ENCODE assay signal across 13 mouse cellular contexts in the genomic region with DNA sequence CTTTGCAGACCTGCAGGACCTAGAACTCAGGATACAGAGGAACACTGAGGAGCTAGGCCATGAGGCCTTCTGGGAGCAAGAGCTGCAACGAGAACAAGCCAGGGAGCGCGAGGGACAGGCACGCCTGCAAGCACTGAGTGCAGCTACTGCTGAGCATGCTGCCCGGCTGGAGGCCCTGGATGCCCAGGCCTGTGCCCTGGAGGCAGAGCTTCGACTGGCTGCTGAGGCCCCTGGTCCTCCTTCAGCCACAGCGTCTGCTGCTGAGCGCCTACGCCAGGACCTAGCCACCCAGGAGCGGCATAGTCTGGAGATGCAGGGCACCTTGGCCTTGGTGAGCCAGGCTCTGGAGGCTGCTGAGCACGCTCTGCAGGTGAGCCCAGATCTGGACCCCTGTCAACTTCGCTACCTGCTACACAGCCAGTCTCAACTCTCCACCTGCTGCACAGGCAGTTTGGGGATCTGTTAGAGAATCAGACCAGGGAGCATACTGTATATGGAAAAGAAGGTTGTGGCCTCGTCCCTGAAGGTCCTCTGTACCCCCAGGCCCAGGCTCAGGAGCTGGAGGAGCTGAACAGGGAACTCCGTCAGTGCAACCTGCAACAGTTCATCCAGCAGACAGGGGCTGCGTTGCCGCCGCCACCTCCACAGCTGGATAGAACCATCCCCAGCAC. TPM values are rescaled to one million over a fixed set of nuclear protein-coding genes. Genes with fewer than 3 reads are reported as not detected.
DNase-seq lines count a peak whose midpoint lies in the region; ATAC-seq and TF ChIP-seq lines count a peak whose summit lies in the region.
"Had no signal": no experiment of that assay in that cellular context is flagged by ENCODE, and none has a peak within 500 bp of the region (broad histone marks: within the 10 kb centered on the region; RNA-seq: fewer than 3 reads in every experiment).

No protein-coding gene starts in this region.

- no peak overlapping the region for H3K9ac ChIP-seq in heart, embryonic 15.5 days
- no peak overlapping the region for H3K9ac ChIP-seq in midbrain, embryonic 15.5 days
- H3K9ac ChIP-seq in intestine, postnatal 0 days (ENCODE audit: low read depth, low read length): no peak overlapping the region
- peak overlapping the region; percentile 84 for H3K9ac ChIP-seq in stomach, embryonic 16.5 days (ENCODE audit: low read length)

- peak overlapping the region; percentile 98 for H3K4me2 ChIP-seq in heart, embryonic 15.5 days
- H3K4me2 ChIP-seq in midbrain, embryonic 15.5 days: no peak overlapping the region
- H3K4me2 ChIP-seq in intestine, postnatal 0 days (replicated peaks; ENCODE audit: low read depth): peak overlapping the region; percentile 95
- peak overlapping the region; percentile 85 for H3K4me2 ChIP-seq in stomach, embryonic 16.5 days (ENCODE audit: low read depth, low read length)

- H3K27me3 ChIP-seq in heart, embryonic 15.5 days: no peaks in the 10 kb centered on the region
- H3K27me3 ChIP-seq in midbrain, embryonic 10.5 days (ENCODE audit: low read depth, poor library complexity, severe bottlenecking): no peaks in the 10 kb centered on the region
- H3K27me3 ChIP-seq in midbrain, embryonic 15.5 days (replicated peaks): no peaks in the 10 kb centered on the region
- no peaks in the 10 kb centered on the region for H3K27me3 ChIP-seq in intestine, postnatal 0 days (replicated peaks; ENCODE audit: control insufficient read depth, insufficient read depth, low read length)
- no peaks in the 10 kb centered on the region for H3K27me3 ChIP-seq in stomach, embryonic 16.5 days (ENCODE audit: control insufficient read depth, insufficient read depth, low read length)

- H3K4me3 ChIP-seq in heart, embryonic 15.5 days: no peak overlapping the region; the same call in 1 of the 2 replicates
- peak overlapping the region; percentile 81 for H3K4me3 ChIP-seq in midbrain, embryonic 10.5 days
- no peak overlapping the region for H3K4me3 ChIP-seq in midbrain, embryonic 15.5 days
- H3K4me3 ChIP-seq in intestine, postnatal 0 days (ENCODE audit: low read depth, low read length): peak overlapping the region; percentile 62
- H3K4me3 ChIP-seq in stomach, embryonic 16.5 days (replicated peaks; ENCODE audit: low read length): peak overlapping the region; percentile 68

- WGBS in heart, embryonic 15.5 days: 86% methylated on average over 17 of the region's 17 CpGs
- 90% methylated on average over 17 of the region's 17 CpGs for WGBS in midbrain, embryonic 10.5 days
- 90% methylated on average over 17 of the region's 17 CpGs for WGBS in midbrain, embryonic 15.5 days
- 76% methylated on average over 17 of the region's 17 CpGs for WGBS in intestine, postnatal 0 days
- WGBS in stomach, embryonic 16.5 days: 82% methylated on average over 17 of the region's 17 CpGs

- no peak for TF ChIP-seq CTCF in intestine, postnatal 0 days (IDR thresholded peaks at IDR 0.05; ENCODE audit: low read depth)

- DNase-seq in heart, adult 18-20 months: no peak
- no peak for DNase-seq in midbrain, embryonic 10.5 days (ENCODE audit: low spot score)
- no peak for DNase-seq in urinary bladder, postnatal 14 days (ENCODE audit: low spot score)
- no peak for DNase-seq in thymus, postnatal 14 days
- DNase-seq: gastrocnemius, postnatal 14 days; right cerebral cortex, adult 18-20 months; thymus, adult 18-20 months had no signal

- peaks cover 43% of the 10 kb centered on the region for H3K4me1 ChIP-seq in heart, embryonic 15.5 days (replicated peaks)
- peaks cover 80% of the 10 kb centered on the region for H3K4me1 ChIP-seq in midbrain, embryonic 10.5 days
- peaks cover 35% of the 10 kb centered on the region for H3K4me1 ChIP-seq in midbrain, embryonic 15.5 days
- peaks cover 29% of the 10 kb centered on the region for H3K4me1 ChIP-seq in intestine, postnatal 0 days (replicated peaks; ENCODE audit: control insufficient read depth, insufficient read depth, low read length)
- peaks cover 64% of the 10 kb centered on the region for H3K4me1 ChIP-seq in stomach, embryonic 16.5 days (ENCODE audit: control insufficient read depth, insufficient read depth, low read length)

- no peak overlapping the region for H3K27ac ChIP-seq in heart, embryonic 15.5 days
- 0 out of 2 replicates have a peak overlapping the region, but pooled peaks have one; percentile 97 for H3K27ac ChIP-seq in midbrain, embryonic 10.5 days (replicated peaks)
- no peak overlapping the region for H3K27ac ChIP-seq in midbrain, embryonic 15.5 days
- peak overlapping the region; percentile 98; the same call in 1 of the 2 replicates for H3K27ac ChIP-seq in intestine, postnatal 0 days (ENCODE audit: low read depth, low read length)
- H3K27ac ChIP-seq in stomach, embryonic 16.5 days (ENCODE audit: low read length): peak overlapping the region; percentile 96

- H3K9me3 ChIP-seq in heart, embryonic 15.5 days (replicated peaks): no peaks in the 10 kb centered on the region
- no peaks in the 10 kb centered on the region for H3K9me3 ChIP-seq in midbrain, embryonic 10.5 days (replicated peaks)
- no peaks in the 10 kb centered on the region for H3K9me3 ChIP-seq in midbrain, embryonic 15.5 days
- H3K9me3 ChIP-seq in intestine, postnatal 0 days (ENCODE audit: control insufficient read depth): no peaks in the 10 kb centered on the region
- no peaks in the 10 kb centered on the region for H3K9me3 ChIP-seq in stomach, embryonic 16.5 days (replicated peaks; ENCODE audit: control insufficient read depth, low read length)

- no peak for ATAC-seq in heart, embryonic 15.5 days (replicated peaks; ENCODE audit: insufficient number of reproducible peaks, insufficient read depth, low FRiP score, low read depth)
- ATAC-seq in midbrain, embryonic 15.5 days (replicated peaks): no peak
- no peak for ATAC-seq in intestine, postnatal 0 days
- ATAC-seq in stomach, embryonic 16.5 days (ENCODE audit: insufficient read depth, low FRiP score): no peak
- ATAC-seq: inflammation-experienced regulatory T-cells, adult 6 months had no signal

- no peaks in the 10 kb centered on the region for H3K36me3 ChIP-seq in heart, embryonic 15.5 days
- H3K36me3 ChIP-seq in midbrain, embryonic 10.5 days: peaks cover 37% of the 10 kb centered on the region
- no peaks in the 10 kb centered on the region for H3K36me3 ChIP-seq in midbrain, embryonic 15.5 days (replicated peaks)
- H3K36me3 ChIP-seq in intestine, postnatal 0 days (ENCODE audit: control insufficient read depth, insufficient read depth): peaks cover 12% of the 10 kb centered on the region; the same call in 1 of the 2 replicates
- H3K36me3 ChIP-seq in stomach, embryonic 16.5 days (ENCODE audit: control insufficient read depth, insufficient read depth, low read length): no peaks in the 10 kb centered on the region

RNA-seq across cellular contexts. Expression of gene Rassf7, which starts 1.8 kb away (rescaled TPM):
- polyA plus RNA-seq in heart, embryonic 15.5 days (2015; fragmentation: Nextera tagmentation; extraction: Ambion mirVana): 11.4 and 18.4 TPM in 2 replicates
- under 1 TPM; 0.57 to 0.87 TPM for total RNA-seq in heart, adult 18-20 months (2021)
- 55.6 and 57.2 TPM in 2 replicates for polyA plus RNA-seq in midbrain, embryonic 10.5 days (2016; fragmentation: Nextera tagmentation; extraction: Ambion mirVana)
- polyA plus RNA-seq in midbrain, embryonic 15.5 days (2015; fragmentation: Nextera tagmentation; extraction: Ambion mirVana): 24.0 and 26.3 TPM in 2 replicates
- polyA plus RNA-seq in intestine, postnatal 0 days (2015; fragmentation: Nextera tagmentation; extraction: Ambion mirVana): 47.6 and 52.7 TPM in 2 replicates
- polyA plus RNA-seq in stomach, embryonic 16.5 days (2015; fragmentation: Nextera tagmentation; extraction: Ambion mirVana): 82.3 and 104 TPM in 2 replicates

RNA-seq across cellular contexts. Expression of gene Lmntd2, which starts 3.6 kb away (rescaled TPM):
- polyA plus RNA-seq in heart, embryonic 15.5 days (2015; fragmentation: Nextera tagmentation; extraction: Ambion mirVana): 0.23 and 0.58 TPM in 2 replicates
- total RNA-seq in heart, adult 18-20 months (2021): not detected
- 3.8 and 5.1 TPM in 2 replicates for polyA plus RNA-seq in midbrain, embryonic 10.5 days (2016; fragmentation: Nextera tagmentation; extraction: Ambion mirVana)
- 0.87 and 1.4 TPM in 2 replicates for polyA plus RNA-seq in midbrain, embryonic 15.5 days (2015; fragmentation: Nextera tagmentation; extraction: Ambion mirVana)
- 2.7 and 3.4 TPM in 2 replicates for polyA plus RNA-seq in intestine, postnatal 0 days (2015; fragmentation: Nextera tagmentation; extraction: Ambion mirVana)
- 4.8 and 6.3 TPM in 2 replicates for polyA plus RNA-seq in stomach, embryonic 16.5 days (2015; fragmentation: Nextera tagmentation; extraction: Ambion mirVana)
- total RNA-seq: gastrocnemius, postnatal 14 days; left cerebral cortex, postnatal 14 days had no signal

RNA-seq across cellular contexts. Expression of gene Phrf1, which starts 11.1 kb away (rescaled TPM):
- polyA plus RNA-seq in heart, embryonic 15.5 days (2015; fragmentation: Nextera tagmentation; extraction: Ambion mirVana): 36.7 and 44.9 TPM in 2 replicates
- total RNA-seq in heart, adult 18-20 months (2021): 10 to 100 TPM; 33.7 to 34.8 TPM
- 114 and 125 TPM in 2 replicates for polyA plus RNA-seq in midbrain, embryonic 10.5 days (2016; fragmentation: Nextera tagmentation; extraction: Ambion mirVana)
- 77.3 and 85.7 TPM in 2 replicates for polyA plus RNA-seq in midbrain, embryonic 15.5 days (2015; fragmentation: Nextera tagmentation; extraction: Ambion mirVana)
- 24.7 and 27.8 TPM in 2 replicates for polyA plus RNA-seq in intestine, postnatal 0 days (2015; fragmentation: Nextera tagmentation; extraction: Ambion mirVana)
- 57.6 and 67.7 TPM in 2 replicates for polyA plus RNA-seq in stomach, embryonic 16.5 days (2015; fragmentation: Nextera tagmentation; extraction: Ambion mirVana)

RNA-seq across cellular contexts. Expression of gene Lrrc56, which starts 23.5 kb away (rescaled TPM):
- polyA plus RNA-seq in heart, embryonic 15.5 days (2015; fragmentation: Nextera tagmentation; extraction: Ambion mirVana): 2.7 and 4.0 TPM in 2 replicates
- total RNA-seq in heart, adult 18-20 months (2021): 1 to 10 TPM; 2.0 to 3.4 TPM
- polyA plus RNA-seq in midbrain, embryonic 10.5 days (2016; fragmentation: Nextera tagmentation; extraction: Ambion mirVana): 14.4 and 14.6 TPM in 2 replicates
- polyA plus RNA-seq in midbrain, embryonic 15.5 days (2015; fragmentation: Nextera tagmentation; extraction: Ambion mirVana): 12.8 and 13.8 TPM in 2 replicates
- polyA plus RNA-seq in intestine, postnatal 0 days (2015; fragmentation: Nextera tagmentation; extraction: Ambion mirVana): 3.2 and 3.7 TPM in 2 replicates
- polyA plus RNA-seq in stomach, embryonic 16.5 days (2015; fragmentation: Nextera tagmentation; extraction: Ambion mirVana): 7.1 TPM in 2 replicates

RNA-seq across cellular contexts. Expression of gene Hras, which starts 23.7 kb away (rescaled TPM):
- polyA plus RNA-seq in heart, embryonic 15.5 days (2015; fragmentation: Nextera tagmentation; extraction: Ambion mirVana): 74.4 and 92.5 TPM in 2 replicates
- 100 to 1,000 TPM in 1 of 2 experiments, 10 to 100 TPM in 1; 91.4 to 103 TPM for total RNA-seq in heart, adult 18-20 months (2021)
- 84.2 and 87.5 TPM in 2 replicates for polyA plus RNA-seq in midbrain, embryonic 10.5 days (2016; fragmentation: Nextera tagmentation; extraction: Ambion mirVana)
- polyA plus RNA-seq in midbrain, embryonic 15.5 days (2015; fragmentation: Nextera tagmentation; extraction: Ambion mirVana): 181 and 195 TPM in 2 replicates
- 71.8 and 72.3 TPM in 2 replicates for polyA plus RNA-seq in intestine, postnatal 0 days (2015; fragmentation: Nextera tagmentation; extraction: Ambion mirVana)
- polyA plus RNA-seq in stomach, embryonic 16.5 days (2015; fragmentation: Nextera tagmentation; extraction: Ambion mirVana): 45.1 and 48.0 TPM in 2 replicates

Comparison
In these comparisons a context has a peak if more than half of its experiments do, and no peak if none do; other contexts are left out.
1. H3K27ac ChIP-seq: peak in midbrain, embryonic 10.5 days (single experiment), intestine, postnatal 0 days (single experiment) and stomach, embryonic 16.5 days (single experiment); none in heart, embryonic 15.5 days (single experiment) and midbrain, embryonic 15.5 days (single experiment).
2. H3K4me3 ChIP-seq: peak in midbrain, embryonic 10.5 days (single experiment), intestine, postnatal 0 days (single experiment) and stomach, embryonic 16.5 days (single experiment); none in heart, embryonic 15.5 days (single experiment) and midbrain, embryonic 15.5 days (single experiment).